Mouse (Mus musculus) stomach, embryonic 14.5 days (tissue): ENCODE measurements around the gene 2010111I01Rik. TPM values are rescaled to one million over a fixed set of nuclear protein-coding genes. Genes with fewer than 3 reads are reported as not detected.

Source experiments
- ATAC-seq: fragments of 200-750 bp; cut with Nextera tagmentation; 2 replicates; pipeline ENCODE4 v1.8.0; 2017; ENCODE audit warnings: low read depth, moderate TSS enrichment; ENCODE audit not compliant: insufficient number of reproducible peaks, insufficient read depth, low FRiP score
- H3K27ac ChIP-seq: fragments of 300-500 bp; sonication (generic); 2 replicates; pipeline ENCODE4 v1.5.1; 2014; ENCODE audit warnings: mild to moderate bottlenecking, low read length, moderate library complexity, mixed read lengths
- H3K27me3 ChIP-seq: fragments of 300-500 bp; sonication (generic); 2 replicates; pipeline ENCODE4 v1.6.1; 2014; ENCODE audit warnings: low read length, control low read depth, mixed read lengths; ENCODE audit not compliant: control insufficient read depth, insufficient read depth
- H3K36me3 ChIP-seq: fragments of 300-500 bp; sonication (generic); 2 replicates; pipeline ENCODE4 v1.6.1; 2014; ENCODE audit warnings: mild to moderate bottlenecking, control low read depth, low read length, moderate library complexity, mixed read lengths; ENCODE audit not compliant: control insufficient read depth, insufficient read depth
- H3K4me1 ChIP-seq: fragments of 300-500 bp; sonication (generic); 2 replicates; pipeline ENCODE4 v1.6.1; 2014; ENCODE audit warnings: low read length, control low read depth, mixed read lengths; ENCODE audit not compliant: control insufficient read depth, insufficient read depth
- H3K4me2 ChIP-seq: fragments of 300-500 bp; sonication (generic); replicated peaks from 2 replicates; pipeline ENCODE4 v1.6.1; 2014; ENCODE audit warnings: low read depth, low read length, control low read depth
- H3K4me3 ChIP-seq: fragments of 300-500 bp; sonication (generic); 2 replicates; pipeline ENCODE4 v1.5.1; 2014; ENCODE audit warnings: low read depth, low read length, control low read depth
- H3K9ac ChIP-seq: fragments of 300-500 bp; sonication (generic); replicated peaks from 2 replicates; pipeline ENCODE4 v1.6.1; 2014; ENCODE audit warnings: low read depth, mild to moderate bottlenecking, control low read depth, low read length, moderate library complexity, mixed read lengths
- H3K9me3 ChIP-seq: fragments of 300-500 bp; sonication (generic); 2 replicates; pipeline ENCODE4 v1.6.1; 2016; ENCODE audit warnings: low read depth, low read length, control low read depth; ENCODE audit not compliant: control insufficient read depth
- WGBS: fragments of 180-500 bp; shearing (Covaris S2); extraction: QIAGEN DNeasy Blood & Tissue Kit; methylation state at CpG from one replicate; pipeline ENCODE4 v1.1.7; 2014; 5-methylcytosine and 5-hydroxymethylcytosine counted together
- microRNA counts: library from miRNA; unstranded; fragments of <30 nt; microRNA quantifications from one replicate; lab custom pipeline; 2016
- microRNA-seq: library from miRNA; unstranded; fragments of <30 nt; microRNA quantifications from one replicate; pipeline ENCODE4, GENCODE M21; 2016
- polyA plus RNA-seq: library from polyadenylated mRNA; unstranded; fragments of >200 nt; fragmentation: Nextera tagmentation; extraction: Ambion mirVana; gene quantifications from 2 replicates; pipeline ENCODE4 v1.2.1, GENCODE M21; 2014

Gene 2010111I01Rik
- polyA plus RNA-seq, 1 experiment from 2014 or later: 140 TPM

GRCm38 (mm10) chr13:63361755-63362154 lies 397.1 kb downstream of the 2010111I01Rik start:
- Histone ChIP-seq H3K27me3 (no peaks in the 10 kb centered on the region), H3K4me1 (no peaks in the 10 kb centered on the region), H3K9me3 (no peaks in the 10 kb centered on the region), H3K4me3 (no peak overlapping the region), H3K27ac (no peak overlapping the region), H3K36me3 (no peaks in the 10 kb centered on the region), H3K9ac (no peak overlapping the region), H3K4me2 (no peak overlapping the region)
- 54% methylated on average over 3 of the region's 3 CpGs for WGBS
- ATAC-seq: no peak

- H3K9ac ChIP-seq: no peak overlapping the region
- WGBS: 80% methylated on average over 7 of the region's 7 CpGs
- no peaks in the 10 kb centered on the region for H3K9me3 ChIP-seq
- no peaks in the 10 kb centered on the region for H3K36me3 ChIP-seq
- H3K4me2 ChIP-seq: no peak overlapping the region
- no peak for ATAC-seq
- no peak overlapping the region for H3K4me3 ChIP-seq
- no peak overlapping the region for H3K27ac ChIP-seq
- no peaks in the 10 kb centered on the region for H3K4me1 ChIP-seq
- H3K27me3 ChIP-seq: no peaks in the 10 kb centered on the region
Observed at GRCm38 (mm10) chr13:63373460-63374166, 408.9 kb downstream of the 2010111I01Rik start.

MicroRNAs encoded within 50 kb of the gene (microRNA counts, 519-probe panel; counts per million panel counts)
- microRNA mmu-miR-23b (lab: Ali Mortazavi, UCI) (4,263 counts per million, percentile 85 among the panel's probes with 10 or more counts), microRNA mmu-miR-24 (lab: Ali Mortazavi, UCI) (3,635 counts per million, percentile 72 among the panel's probes with 10 or more counts), microRNA mmu-miR-27b (lab: Ali Mortazavi, UCI) (3,228 counts per million, percentile 60 among the panel's probes with 10 or more counts)

Small RNA genes lying within 50 kb of the gene (microRNA-seq; reads per million reads assigned to microRNA genes)
- gene Mir23b (31,823 reads per million, percentile 98 among the genes with 10 or more reads in this experiment), gene Mir24-1 (not detected), gene Mir27b (3,156 reads per million, percentile 84 among the genes with 10 or more reads in this experiment), gene Mir3074-1 (not detected)

Other genes with a start within 250 kb of the 2010111I01Rik start
- 33.9 and 34.3 TPM in 2 replicates for gene Platr25, start 204.2 kb upstream of the 2010111I01Rik start, polyA plus RNA-seq
- 13.3 and 13.8 TPM in 2 replicates for gene Gm5141, start 179.1 kb upstream of the 2010111I01Rik start, polyA plus RNA-seq
- gene Fbp2, start 106.5 kb upstream of the 2010111I01Rik start, polyA plus RNA-seq: 35.2 and 35.3 TPM in 2 replicates
- gene Fbp1, start 76.6 kb upstream of the 2010111I01Rik start, polyA plus RNA-seq: 0.55 and 1.2 TPM in 2 replicates